Mouse (Mus musculus): ENCODE measurements around the gene Ccdc80.

GRCm38 (mm10) chr16:45127936-45128710 lies 34.9 kb downstream of the Ccdc80 start:
- TF ChIP-seq POLR2A (IDR thresholded peaks at IDR 0.05; ENCODE audit: borderline replicate concordance, control insufficient read depth, low read depth, low read length) (no peak), CTCF (IDR thresholded peaks at IDR 0.05; ENCODE audit: control insufficient read depth, insufficient read depth, low read length) (no peak)

Data from bone marrow, adult 2 months (tissue).